Mouse (Mus musculus) megakaryocyte, adult 5-6 weeks (primary cell): Measurements from ENCODE around the gene Nol7. TPM values are rescaled to one million over a fixed set of nuclear protein-coding genes. Genes with fewer than 3 reads are reported as not detected.

ENCODE experiments used
- ATAC-seq: 2 replicates; pipeline ENCODE4 v1.8.0; 2016; ENCODE audit warnings: mild to moderate bottlenecking, inconsistent platforms; ENCODE audit not compliant: poor library complexity, severe bottlenecking
- total RNA-seq, 2 experiments: library from RNA; stranded (forward) in 1 of 2; stranded (reverse) in 1 of 2; fragments of 153-499, 151-499 nt in 1 of 2; fragments of 221-1000, 200-1000 nt in 1 of 2; gene quantifications; 2 replicates each; pipeline versions ENCODE4 v1.2.3 to v1.2.4; 2015 to 2017

The Nol7 gene
- total RNA-seq, 2 experiments from 2014 or later, result 124 to 147 TPM

GRCm38 (mm10) chr13:43415249-43415648 lies 17.1 kb downstream of the Nol7 start:
- ATAC-seq, result 0 out of 2 replicates have a peak, but pooled peaks have one; percentile 38

GRCm38 (mm10) chr13:43428436-43428835 lies 30.2 kb downstream of the Nol7 start:
- ATAC-seq, result no peak

- ATAC-seq, result no peak
Measured at GRCm38 (mm10) chr13:43433395-43433794, 35.2 kb downstream of the Nol7 start.

- no peak; the same call in 1 of the 2 replicates for ATAC-seq
Measured at GRCm38 (mm10) chr13:43440376-43440775, 42.2 kb downstream of the Nol7 start.

- no peak for ATAC-seq
Measured at GRCm38 (mm10) chr13:43442551-43442950, 44.4 kb downstream of the Nol7 start.

- ATAC-seq, result no peak
Measured at GRCm38 (mm10) chr13:43443706-43444105, 45.5 kb downstream of the Nol7 start.

- ATAC-seq, result no peak
Measured at GRCm38 (mm10) chr13:43444717-43445116, 46.5 kb downstream of the Nol7 start.

- ATAC-seq, result no peak
Measured at GRCm38 (mm10) chr13:43445754-43446153, 47.6 kb downstream of the Nol7 start.

- ATAC-seq, result no peak
Measured at GRCm38 (mm10) chr13:43447721-43448120, 49.5 kb downstream of the Nol7 start.

- no peak for ATAC-seq
Measured at GRCm38 (mm10) chr13:43450686-43451085, 52.5 kb downstream of the Nol7 start.

- no peak for ATAC-seq
Measured at GRCm38 (mm10) chr13:43452177-43452576, 54.0 kb downstream of the Nol7 start.

GRCm38 (mm10) chr13:43452843-43453605 lies 54.8 kb downstream of the Nol7 start:
- no peak for ATAC-seq

- ATAC-seq, result no peak
Measured at GRCm38 (mm10) chr13:43454431-43454830, 56.2 kb downstream of the Nol7 start.

Other genes starting within 250 kb of the Nol7 start
- 6.7 and 10.6 TPM in 2 replicates for gene Tbc1d7, start 226.9 kb upstream of the Nol7 start, total RNA-seq (2015)
- gene Tbc1d7, start 226.9 kb upstream of the Nol7 start, total RNA-seq (2017), result 3.4 and 4.9 TPM in 2 replicates
- 10.8 and 16.8 TPM in 2 replicates for gene Gfod1, start 94.2 kb upstream of the Nol7 start, total RNA-seq (2015)
- gene Gfod1, start 94.2 kb upstream of the Nol7 start, total RNA-seq (2017), result 4.9 and 7.2 TPM in 2 replicates
- gene Sirt5, start 32.9 kb upstream of the Nol7 start, total RNA-seq (2015), result 1.2 and 2.3 TPM in 2 replicates
- gene Sirt5, start 32.9 kb upstream of the Nol7 start, total RNA-seq (2017), result 0.92 and 2.5 TPM in 2 replicates
- 117 and 133 TPM in 2 replicates for gene Ranbp9, start 82.9 kb downstream of the Nol7 start, total RNA-seq (2015)
- 119 and 134 TPM in 2 replicates for gene Ranbp9, start 82.9 kb downstream of the Nol7 start, total RNA-seq (2017)
- gene Mcur1, start 161.8 kb downstream of the Nol7 start, total RNA-seq (2015), result 28.5 and 35.3 TPM in 2 replicates
- 21.3 and 25.6 TPM in 2 replicates for gene Mcur1, start 161.8 kb downstream of the Nol7 start, total RNA-seq (2017)
- gene Rnf182, start 217.3 kb downstream of the Nol7 start, total RNA-seq (2015), result not detected in 2 replicates
- not detected in 2 replicates for gene Rnf182, start 217.3 kb downstream of the Nol7 start, total RNA-seq (2017)